Mouse (Mus musculus): ENCODE data around the gene Tmem107. TPM values are rescaled to one million over a fixed set of nuclear protein-coding genes. Genes with fewer than 3 reads are reported as not detected.
"Not testable (repeated sequence)": the region's sequence is repeated elsewhere in the genome, so short reads cannot be mapped to it uniquely, and the experiment has no call there.

Gene Tmem107
- total and polyA plus RNA-seq, 3 experiments: 17.2 to 70.8 (median 38.2) TPM

- peaks cover 39% of the 10 kb centered on the region for H3K36me3 ChIP-seq (replicated peaks)
- peaks cover 79% of the 10 kb centered on the region for H3K4me1 ChIP-seq (ENCODE audit: insufficient read depth, low read depth, low read length)
- no peak for TF ChIP-seq GATA1 (IDR thresholded peaks at IDR 0.05; ENCODE audit: borderline replicate concordance, low read length)
- no peak for TF ChIP-seq POLR2AphosphoS5 (IDR thresholded peaks at IDR 0.05; ENCODE audit: insufficient replicate concordance, low read depth, low read length)
- no peak for TF ChIP-seq GATA2 (IDR thresholded peaks at IDR 0.05; ENCODE audit: borderline replicate concordance, low read depth, low read length)
- no peak for TF ChIP-seq TAL1 (conservative IDR thresholded peaks at IDR 0.05; ENCODE audit: low read depth, low read length)
- TF ChIP-seq CTCF (IDR thresholded peaks at IDR 0.05; ENCODE audit: low read depth, low read length): peak; percentile 80
- no peak for DNase-seq (ENCODE audit: low spot score)
- H3K9me3 ChIP-seq (replicated peaks): no peaks in the 10 kb centered on the region
- ATAC-seq (ENCODE audit: extremely low read depth, insufficient number of reproducible peaks, low FRiP score, poor library complexity, severe bottlenecking): no peak
- H3K4me3 ChIP-seq (ENCODE audit: low read depth, low read length): no peak overlapping the region
- H3K27me3 ChIP-seq (ENCODE audit: insufficient read depth, low read length): no peaks in the 10 kb centered on the region
Measured at GRCm38 (mm10) chr11:69092386-69092751, 21.8 kb downstream of the Tmem107 start.

GRCm38 (mm10) chr11:69092871-69093270, 22.3 kb downstream of the Tmem107 start:
- Histone ChIP-seq H3K4me1 (ENCODE audit: insufficient read depth, low read depth, low read length) (peaks cover 79% of the 10 kb centered on the region), H3K4me3 (ENCODE audit: low read depth, low read length) (no peak overlapping the region)
- ATAC-seq (ENCODE audit: extremely low read depth, insufficient number of reproducible peaks, low FRiP score, poor library complexity, severe bottlenecking): no peak

GRCm38 (mm10) chr11:69093856-69094255, 23.2 kb downstream of the Tmem107 start:
- DNase-seq (ENCODE audit: low spot score); H3K9me3 ChIP-seq (replicated peaks); ATAC-seq (ENCODE audit: extremely low read depth, insufficient number of reproducible peaks, low FRiP score, poor library complexity, severe bottlenecking); H3K4me3 ChIP-seq (ENCODE audit: low read depth, low read length); H3K27me3 ChIP-seq (ENCODE audit: insufficient read depth, low read length): not testable (repeated sequence)
- Histone ChIP-seq H3K4me1 (ENCODE audit: insufficient read depth, low read depth, low read length) (peaks cover 82% of the 10 kb centered on the region), H3K36me3 (replicated peaks) (peaks cover 42% of the 10 kb centered on the region)

More at GRCm38 (mm10) chr11:69092871-69093270, 22.3 kb downstream of the Tmem107 start:
- no peaks in the 10 kb centered on the region for H3K27me3 ChIP-seq (ENCODE audit: insufficient read depth, low read length)
- H3K36me3 ChIP-seq (replicated peaks): peaks cover 39% of the 10 kb centered on the region
- no peaks in the 10 kb centered on the region for H3K9me3 ChIP-seq (replicated peaks)
- DNase-seq (ENCODE audit: low spot score): no peak
- no peak for TF ChIP-seq CTCF (IDR thresholded peaks at IDR 0.05; ENCODE audit: low read depth, low read length)

- peaks cover 82% of the 10 kb centered on the region for H3K4me1 ChIP-seq (ENCODE audit: insufficient read depth, low read depth, low read length)
- H3K36me3 ChIP-seq (replicated peaks): peaks cover 35% of the 10 kb centered on the region
- ATAC-seq (ENCODE audit: extremely low read depth, insufficient number of reproducible peaks, low FRiP score, poor library complexity, severe bottlenecking) (peak; percentile 77), DNase-seq (ENCODE audit: low spot score) (peak; percentile 91)
- no peaks in the 10 kb centered on the region for H3K9me3 ChIP-seq (replicated peaks)
- H3K27me3 ChIP-seq (ENCODE audit: insufficient read depth, low read length): no peaks in the 10 kb centered on the region
- TF ChIP-seq TAL1 (conservative IDR thresholded peaks at IDR 0.05; ENCODE audit: low read depth, low read length) (no peak), GATA1 (IDR thresholded peaks at IDR 0.05; ENCODE audit: borderline replicate concordance, low read length) (no peak), GATA2 (IDR thresholded peaks at IDR 0.05; ENCODE audit: borderline replicate concordance, low read depth, low read length) (no peak), CTCF (IDR thresholded peaks at IDR 0.05; ENCODE audit: low read depth, low read length) (no peak), POLR2AphosphoS5 (IDR thresholded peaks at IDR 0.05; ENCODE audit: insufficient replicate concordance, low read depth, low read length) (no peak)
- H3K4me3 ChIP-seq (ENCODE audit: low read depth, low read length): peak within 1 kb of the TSS; percentile 72
Measured at GRCm38 (mm10) chr11:69094697-69095429, 24.3 kb downstream of the Tmem107 start, which contains the start of gene Per1. Per1 (plus strand) TSS chr11:69095217.

- H3K4me3 ChIP-seq (ENCODE audit: low read depth, low read length): peak overlapping the region; percentile 72
- peaks cover 34% of the 10 kb centered on the region for H3K36me3 ChIP-seq (replicated peaks)
- H3K9me3 ChIP-seq (replicated peaks): no peaks in the 10 kb centered on the region
- TF ChIP-seq TAL1 (conservative IDR thresholded peaks at IDR 0.05; ENCODE audit: low read depth, low read length): no peak
- no peak for TF ChIP-seq GATA1 (IDR thresholded peaks at IDR 0.05; ENCODE audit: borderline replicate concordance, low read length)
- TF ChIP-seq CTCF (IDR thresholded peaks at IDR 0.05; ENCODE audit: low read depth, low read length): no peak
- TF ChIP-seq POLR2AphosphoS5 (IDR thresholded peaks at IDR 0.05; ENCODE audit: insufficient replicate concordance, low read depth, low read length): no peak
- TF ChIP-seq GATA2 (IDR thresholded peaks at IDR 0.05; ENCODE audit: borderline replicate concordance, low read depth, low read length): no peak
- DNase-seq (ENCODE audit: low spot score) (no peak), ATAC-seq (ENCODE audit: extremely low read depth, insufficient number of reproducible peaks, low FRiP score, poor library complexity, severe bottlenecking) (no peak)
- no peaks in the 10 kb centered on the region for H3K27me3 ChIP-seq (ENCODE audit: insufficient read depth, low read length)
- H3K4me1 ChIP-seq (ENCODE audit: insufficient read depth, low read depth, low read length): peaks cover 83% of the 10 kb centered on the region
Measured at GRCm38 (mm10) chr11:69095511-69096231, 25.1 kb downstream of the Tmem107 start.

- no peak for TF ChIP-seq GATA1 (IDR thresholded peaks at IDR 0.05; ENCODE audit: borderline replicate concordance, low read length)
- TF ChIP-seq POLR2AphosphoS5 (IDR thresholded peaks at IDR 0.05; ENCODE audit: insufficient replicate concordance, low read depth, low read length): no peak
- no peak for TF ChIP-seq GATA2 (IDR thresholded peaks at IDR 0.05; ENCODE audit: borderline replicate concordance, low read depth, low read length)
- TF ChIP-seq TAL1 (conservative IDR thresholded peaks at IDR 0.05; ENCODE audit: low read depth, low read length): no peak
- no peak for TF ChIP-seq CTCF (IDR thresholded peaks at IDR 0.05; ENCODE audit: low read depth, low read length)
- H3K36me3 ChIP-seq (replicated peaks): peaks cover 34% of the 10 kb centered on the region
- ATAC-seq (ENCODE audit: extremely low read depth, insufficient number of reproducible peaks, low FRiP score, poor library complexity, severe bottlenecking) (no peak), DNase-seq (ENCODE audit: low spot score) (no peak)
- no peaks in the 10 kb centered on the region for H3K9me3 ChIP-seq (replicated peaks)
- H3K4me3 ChIP-seq (ENCODE audit: low read depth, low read length): peak overlapping the region; percentile 72
- H3K27me3 ChIP-seq (ENCODE audit: insufficient read depth, low read length): no peaks in the 10 kb centered on the region
- peaks cover 83% of the 10 kb centered on the region for H3K4me1 ChIP-seq (ENCODE audit: insufficient read depth, low read depth, low read length)
Measured at GRCm38 (mm10) chr11:69096360-69096986, 25.9 kb downstream of the Tmem107 start.
